Mouse (Mus musculus) c-Kit-positive CD71-negative TER-119-negative erythroid progenitor cells, embryonic 14.5 days (primary cell): ENCODE measurements around the gene Tacc2.
A peak's percentile ranks its signal among the peaks of the same experiment; 100 is the strongest.

Experiments
- DNase-seq: peaks from one replicate; pipeline ENCODE4 v3.0.0-alpha.2; 2013; ENCODE audit warnings: low read depth

Gene Tacc2

DNA sequence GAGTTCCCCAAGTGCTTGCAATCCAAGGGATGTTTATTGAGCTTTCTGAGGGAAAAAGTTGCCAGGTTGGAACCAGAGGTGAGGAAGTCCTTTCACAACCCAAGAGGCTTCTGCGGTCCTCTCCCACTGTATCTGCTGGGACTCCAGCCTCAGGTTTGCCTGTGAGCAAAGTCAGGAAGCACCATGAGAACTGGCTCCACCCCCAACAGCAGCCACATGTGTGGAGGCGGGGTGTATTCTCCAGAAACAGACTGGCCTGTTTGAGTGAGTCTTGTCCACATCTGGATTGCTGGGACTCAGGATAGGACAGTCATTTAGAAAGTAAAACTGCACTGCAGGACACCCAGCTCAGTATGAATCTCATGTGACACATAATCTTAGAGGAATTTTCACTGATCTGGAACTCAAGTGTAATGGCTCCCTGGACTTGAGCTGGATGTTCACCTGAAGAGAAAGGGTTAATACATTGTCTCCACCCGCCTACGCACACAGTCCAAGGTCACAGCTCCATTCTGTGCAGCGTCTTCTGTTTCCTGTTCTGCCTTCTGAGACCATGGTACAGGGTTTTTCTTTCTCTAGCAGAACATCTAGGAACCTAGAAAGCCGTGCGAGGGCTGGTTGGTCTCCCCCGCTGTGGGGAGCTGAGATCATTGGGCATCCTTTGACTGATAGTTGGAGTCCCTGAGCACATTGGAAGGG lies 149.6 kb downstream of the Tacc2 start:
- DNase-seq: peak; percentile 6

DNA sequence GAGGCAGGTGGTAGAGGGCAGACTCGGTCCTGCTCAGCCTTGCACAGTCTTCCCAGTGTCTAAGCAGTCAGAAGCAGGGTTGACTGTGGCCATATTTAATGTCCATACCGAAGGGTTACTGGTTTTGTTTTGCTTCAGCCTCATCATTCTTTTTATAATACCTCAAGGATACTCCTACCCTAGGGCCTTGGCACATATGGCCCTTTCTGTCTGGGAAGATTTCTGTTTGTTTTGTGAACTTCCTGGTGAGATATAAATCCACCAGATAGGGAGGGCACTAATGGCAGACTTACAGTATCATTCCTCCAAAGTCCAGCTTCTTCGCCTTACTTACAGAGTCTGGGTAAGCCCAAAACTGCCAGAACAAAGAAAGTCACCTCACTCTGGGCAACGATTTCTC lies 150.3 kb downstream of the Tacc2 start:
- no peak for DNase-seq

GRCm38 (mm10) chr7:130731792-130732191 lies 154.6 kb downstream of the Tacc2 start:
- no peak for DNase-seq

DNA sequence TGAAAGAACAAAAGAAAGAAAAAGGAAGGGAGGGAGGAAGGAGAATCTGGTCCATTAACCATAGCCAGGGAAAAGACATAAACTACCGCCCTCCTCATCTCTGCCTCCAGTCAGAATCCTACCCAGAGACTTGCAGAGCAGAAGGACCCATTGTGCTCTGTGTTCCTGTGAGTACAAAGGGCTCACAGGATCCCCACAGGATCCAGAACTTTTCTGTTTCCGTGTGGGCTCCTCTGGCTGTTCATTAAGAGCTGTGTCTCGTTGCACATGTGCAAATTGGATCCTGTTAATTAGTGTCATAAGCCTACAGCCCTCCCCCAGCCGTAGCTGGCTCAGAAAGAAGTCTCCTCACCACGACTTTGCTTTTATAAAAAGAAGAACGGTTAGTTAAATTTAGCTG lies 155.7 kb downstream of the Tacc2 start:
- DNase-seq: no peak

DNA sequence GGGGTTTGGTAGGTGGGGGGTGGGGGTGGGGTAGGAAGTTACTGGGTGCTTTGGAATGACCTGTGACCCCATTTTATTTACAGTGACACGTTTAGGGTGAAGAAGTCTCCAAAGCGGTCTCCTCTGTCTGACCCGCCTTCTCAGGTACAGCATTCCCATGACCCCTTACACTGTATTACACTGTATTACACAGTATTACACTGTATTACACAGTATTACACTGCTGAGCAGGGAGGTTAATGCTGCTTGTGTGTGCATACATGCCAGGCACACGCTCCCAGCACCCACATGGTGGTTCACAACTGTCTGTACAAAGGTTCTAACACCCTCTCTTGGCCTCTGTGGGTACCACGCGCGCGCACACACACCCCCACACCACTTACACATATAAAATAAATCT lies 156.2 kb downstream of the Tacc2 start:
- DNase-seq: no peak

DNA sequence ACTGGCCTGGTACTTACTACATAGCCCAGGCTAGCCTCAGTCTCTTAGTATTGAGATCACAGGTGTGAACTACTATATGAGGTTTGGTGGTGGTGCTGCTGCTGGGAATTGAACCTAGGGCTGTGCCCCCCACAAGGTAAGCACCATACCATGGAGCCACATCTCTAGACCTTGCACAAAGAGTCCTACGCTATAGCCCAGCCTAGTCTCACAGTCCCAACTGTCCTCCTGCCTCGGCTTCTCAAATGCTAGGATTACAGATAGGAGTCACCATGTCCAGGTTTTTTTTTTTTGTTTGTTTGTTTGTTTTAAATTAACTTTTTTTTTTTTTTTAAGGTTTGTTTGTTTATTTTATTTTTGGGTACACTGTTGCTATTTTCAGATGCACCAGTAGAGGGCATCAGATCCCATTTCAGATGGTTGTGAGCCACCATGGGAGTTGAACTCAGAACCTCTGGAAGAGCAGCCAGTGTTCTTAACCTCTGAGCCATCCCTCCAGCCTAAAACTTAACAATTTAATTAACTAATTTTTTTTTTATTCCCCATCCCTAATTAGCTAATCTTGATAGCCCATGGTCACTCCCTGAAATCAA lies 157.1 kb downstream of the Tacc2 start:
- no peak for DNase-seq

GRCm38 (mm10) chr7:130741099-130741498 lies 163.9 kb downstream of the Tacc2 start:
- no peak for DNase-seq

DNA sequence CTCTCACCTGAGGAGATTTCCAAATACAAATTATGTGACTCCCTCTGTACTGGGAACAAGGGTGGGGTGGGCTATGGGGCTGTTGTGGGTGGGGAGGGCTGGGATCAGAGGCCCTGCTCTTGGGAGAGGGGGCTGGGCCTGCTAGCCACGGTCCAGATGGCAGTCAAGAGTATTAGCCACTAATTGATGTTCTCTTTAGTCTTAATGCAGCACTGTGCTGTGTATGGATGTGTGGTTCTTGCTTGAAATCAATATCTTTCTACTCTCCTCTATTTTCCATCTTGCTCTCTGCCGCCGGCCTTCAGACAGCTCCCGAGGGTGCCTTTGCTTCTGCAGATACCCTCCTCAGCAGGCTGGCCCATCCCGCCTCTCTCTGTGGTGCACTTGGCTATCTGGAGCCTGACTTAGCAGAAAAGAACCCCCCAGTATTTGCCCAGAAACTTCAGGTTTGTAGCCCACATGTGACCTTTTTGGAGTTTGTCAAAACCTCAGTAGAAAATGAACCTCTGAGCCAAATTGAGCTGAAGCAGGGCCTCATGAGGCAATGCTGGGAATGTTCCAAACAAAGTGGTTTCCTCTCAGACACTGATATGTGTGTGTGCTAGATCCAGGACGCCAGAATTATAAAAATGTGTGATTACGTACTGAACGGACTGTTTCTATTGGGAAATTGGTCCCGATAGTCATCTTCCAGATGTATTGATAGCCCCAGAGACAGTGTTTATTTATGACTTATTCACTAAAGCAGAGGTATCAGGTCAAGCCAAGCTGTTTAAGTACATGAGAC lies 166.2 kb downstream of the Tacc2 start:
- no peak for DNase-seq

DNA sequence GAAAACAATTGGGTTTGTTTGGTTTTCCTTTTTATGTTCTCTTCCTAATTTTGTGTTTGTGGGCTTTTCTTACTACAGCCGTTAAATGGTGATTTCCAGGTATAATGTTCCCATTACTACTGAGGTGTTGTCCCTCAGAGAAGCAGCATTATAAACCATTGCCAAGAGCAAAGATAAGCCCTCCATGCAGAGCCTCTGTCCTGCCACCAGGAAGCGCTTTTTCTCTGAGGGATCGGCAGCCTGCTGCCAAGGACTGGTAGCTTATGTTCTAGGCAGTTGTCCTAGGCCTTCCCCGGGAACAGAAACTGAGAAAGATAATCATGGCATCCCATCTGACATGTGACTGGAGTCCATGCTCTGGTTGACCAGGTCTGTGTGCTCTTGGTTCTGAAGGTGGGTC lies 171.9 kb downstream of the Tacc2 start:
- DNase-seq: no peak

GRCm38 (mm10) chr7:130750752-130751490 lies 173.7 kb downstream of the Tacc2 start:
- DNase-seq: no peak

DNA sequence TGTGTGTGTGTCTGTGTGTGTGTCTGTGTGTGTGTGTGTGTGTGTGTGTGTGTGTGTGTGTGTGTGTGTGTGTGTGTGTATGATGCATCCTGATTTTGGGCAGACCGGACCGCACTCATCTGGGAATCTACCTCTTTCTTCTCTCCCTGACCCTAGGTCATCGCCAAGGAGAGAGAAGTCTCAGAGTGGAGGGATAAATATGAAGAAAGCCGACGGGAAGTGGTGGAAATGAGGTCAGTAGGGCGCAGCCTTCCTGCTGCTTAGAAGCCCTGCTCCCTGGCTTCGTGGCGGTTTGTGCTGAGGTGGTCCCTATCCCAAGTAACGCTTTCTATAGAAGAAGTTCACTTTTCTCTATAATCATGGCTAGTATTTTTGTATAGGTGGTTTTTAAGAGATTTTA lies 174.4 kb downstream of the Tacc2 start:
- DNase-seq: no peak

DNA sequence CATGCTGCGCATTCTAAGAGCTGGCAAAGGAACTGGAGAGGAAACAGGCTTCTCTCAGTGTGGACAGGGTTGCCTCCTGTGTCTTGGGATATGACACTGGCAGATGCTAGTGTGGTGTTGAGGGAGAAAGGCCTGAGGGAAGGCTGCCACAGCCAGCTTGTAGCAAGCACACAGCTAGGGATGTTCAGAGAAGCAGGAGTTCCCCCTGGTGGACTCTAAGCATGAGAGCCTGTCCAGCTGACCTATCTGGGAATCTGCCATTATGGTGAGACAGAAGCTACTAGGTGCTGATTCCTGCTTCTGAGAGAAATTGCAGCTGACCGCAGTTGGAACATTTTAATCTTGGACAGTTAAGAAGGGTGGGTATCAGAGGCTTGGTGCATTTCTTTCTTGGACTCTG lies 177.6 kb downstream of the Tacc2 start:
- no peak for DNase-seq

- no peak for DNase-seq
Observed at GRCm38 (mm10) chr7:130756343-130756835, 179.2 kb downstream of the Tacc2 start.

- no peak for DNase-seq
Observed at GRCm38 (mm10) chr7:130757326-130757865, 180.2 kb downstream of the Tacc2 start.

GRCm38 (mm10) chr7:130762071-130762897 lies 185.0 kb downstream of the Tacc2 start:
- peak; percentile 50 for DNase-seq

GRCm38 (mm10) chr7:130764160-130764559 lies 186.9 kb downstream of the Tacc2 start:
- no peak for DNase-seq

GRCm38 (mm10) chr7:130766411-130767170 lies 189.4 kb downstream of the Tacc2 start:
- DNase-seq: no peak

GRCm38 (mm10) chr7:130768151-130768550 lies 190.9 kb downstream of the Tacc2 start:
- DNase-seq: no peak

DNA sequence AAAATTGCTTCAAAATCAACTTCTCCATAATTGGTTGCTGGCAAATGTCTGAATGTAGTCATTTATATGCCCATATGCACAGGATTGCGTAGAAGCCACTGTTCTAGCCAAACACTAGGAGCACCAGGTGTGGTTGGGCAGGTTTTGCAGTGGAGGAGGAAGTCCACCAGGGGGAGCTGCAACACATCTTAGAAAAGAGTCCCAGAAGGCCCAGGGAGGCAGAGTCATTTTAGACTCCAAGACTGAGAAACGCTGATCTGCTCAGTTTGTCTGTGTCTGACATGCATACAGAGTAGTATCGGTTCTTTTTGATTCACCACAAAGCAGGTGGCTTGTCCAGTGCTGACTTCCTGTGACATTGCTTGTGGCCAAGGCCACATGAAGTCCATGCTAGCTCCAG lies 193.5 kb downstream of the Tacc2 start:
- peak; percentile 70 for DNase-seq

GRCm38 (mm10) chr7:130773171-130773830 lies 196.1 kb downstream of the Tacc2 start:
- DNase-seq: peak; percentile 22
